Mouse (Mus musculus): ENCODE measurements around the gene BC029722.
A peak's percentile ranks its signal among the peaks of the same experiment; 100 is the strongest.

Gene BC029722

GRCm38 (mm10) chr2:155778004-155778403 lies 41.2 kb downstream of the BC029722 start:
- no peak for DNase-seq

GRCm38 (mm10) chr2:155777688-155777985 lies 41.6 kb downstream of the BC029722 start:
- DNase-seq = no peak

- DNase-seq = no peak
Observed at GRCm38 (mm10) chr2:155776824-155777687, 42.2 kb downstream of the BC029722 start.

GRCm38 (mm10) chr2:155775685-155776263 lies 43.5 kb downstream of the BC029722 start:
- peak; percentile 25 for DNase-seq

GRCm38 (mm10) chr2:155774927-155775684 lies 44.1 kb downstream of the BC029722 start, which contains the start of gene Mmp24:
Gene Mmp24, plus strand, starts transcription at chr2:155775342.
- DNase-seq = no peak

- no peak for DNase-seq
Observed at GRCm38 (mm10) chr2:155774261-155774926, 44.8 kb downstream of the BC029722 start.

GRCm38 (mm10) chr2:155773664-155774063 lies 45.6 kb downstream of the BC029722 start:
- no peak for DNase-seq
